In genomic region chr1:25057212-25057611, GRCm38 (mm10) we compare ENCODE assay signal across 17 mouse cellular contexts.
DNase-seq lines count a peak whose midpoint lies in the region; ATAC-seq lines count a peak whose summit lies in the region.
"Had no signal": no experiment of that assay in that cellular context is flagged by ENCODE, and none has a peak within 500 bp of the region (broad histone marks: within the 10 kb centered on the region; RNA-seq: fewer than 3 reads in every experiment).

No protein-coding gene starts in this region.

- no peak overlapping the region for H3K4me3 ChIP-seq in forebrain, embryonic 16.5 days (replicated peaks; ENCODE audit: low read length)
- no peak overlapping the region for H3K4me3 ChIP-seq in forebrain, embryonic 11.5 days (ENCODE audit: low read depth, low read length)
- H3K4me3 ChIP-seq in midbrain, embryonic 11.5 days (ENCODE audit: low read depth, low read length): no peak overlapping the region
- no peak overlapping the region for H3K4me3 ChIP-seq in midbrain, embryonic 14.5 days (replicated peaks; ENCODE audit: low read depth, low read length)
- H3K4me3 ChIP-seq: heart, embryonic 10.5 days; hindbrain, embryonic 12.5 days; intestine, embryonic 15.5 days had no signal

- no peak overlapping the region for H3K4me2 ChIP-seq in forebrain, embryonic 16.5 days (ENCODE audit: low read length)
- H3K4me2 ChIP-seq in forebrain, embryonic 11.5 days (ENCODE audit: low read depth, low read length, severe bottlenecking): no peak overlapping the region
- H3K4me2 ChIP-seq in midbrain, embryonic 11.5 days: no peak overlapping the region
- no peak overlapping the region for H3K4me2 ChIP-seq in midbrain, embryonic 14.5 days (ENCODE audit: low read length)
- H3K4me2 ChIP-seq: hindbrain, embryonic 12.5 days; intestine, embryonic 15.5 days had no signal

- 0 out of 2 replicates have a peak, but pooled peaks have one; percentile 7 for ATAC-seq in cerebellum, adult (ENCODE audit: insufficient number of reproducible peaks, low FRiP score, low TSS enrichment)
- peak; percentile 72 for ATAC-seq in forebrain, embryonic 16.5 days
- no peak for ATAC-seq in forebrain, embryonic 11.5 days (replicated peaks; ENCODE audit: low FRiP score)
- no peak for ATAC-seq in midbrain, embryonic 11.5 days (ENCODE audit: low FRiP score)
- no peak for ATAC-seq in midbrain, embryonic 14.5 days (ENCODE audit: low FRiP score, low TSS enrichment)
- ATAC-seq: CD4-positive, CD25-positive, alpha-beta regulatory T cell, adult 4 months; intestine, embryonic 15.5 days had no signal

- no peak overlapping the region for H3K9ac ChIP-seq in forebrain, embryonic 16.5 days (replicated peaks; ENCODE audit: low read depth, low read length)
- H3K9ac ChIP-seq in forebrain, embryonic 11.5 days (ENCODE audit: low read length): no peak overlapping the region
- H3K9ac ChIP-seq in midbrain, embryonic 11.5 days (ENCODE audit: low read length): no peak overlapping the region
- no peak overlapping the region for H3K9ac ChIP-seq in midbrain, embryonic 14.5 days (replicated peaks; ENCODE audit: low read length)
- H3K9ac ChIP-seq: hindbrain, embryonic 12.5 days; intestine, embryonic 15.5 days had no signal

- H3K36me3 ChIP-seq in forebrain, embryonic 16.5 days (ENCODE audit: control insufficient read depth, insufficient read depth): no peaks in the 10 kb centered on the region
- no peaks in the 10 kb centered on the region for H3K36me3 ChIP-seq in forebrain, embryonic 11.5 days (ENCODE audit: control insufficient read depth, insufficient read depth, low read length)
- H3K36me3 ChIP-seq in midbrain, embryonic 11.5 days (ENCODE audit: control insufficient read depth, insufficient read depth, low read length): no peaks in the 10 kb centered on the region
- H3K36me3 ChIP-seq in midbrain, embryonic 14.5 days (ENCODE audit: control insufficient read depth, insufficient read depth, low read length): no peaks in the 10 kb centered on the region
- H3K36me3 ChIP-seq: G1E; heart, embryonic 10.5 days; hindbrain, embryonic 12.5 days; intestine, embryonic 15.5 days had no signal

- DNase-seq in cerebellum, postnatal 14 days: no peak
- no peak for DNase-seq in forebrain, embryonic 11.5 days (ENCODE audit: low spot score)
- peak; percentile 53 for DNase-seq in midbrain, embryonic 11.5 days (ENCODE audit: low spot score, missing footprints)
- DNase-seq in midbrain, embryonic 14.5 days: no peak
- no peak for DNase-seq in ovary, postnatal 10 days (ENCODE audit: low spot score)
- DNase-seq: adrenal gland, adult 8-10 months; adrenal gland, postnatal 36 days; B cell, adult 2 months; gastrocnemius, postnatal 10 days; kidney, adult 18-20 months had no signal

- peaks cover 6% of the 10 kb centered on the region for H3K4me1 ChIP-seq in forebrain, embryonic 16.5 days (replicated peaks; ENCODE audit: control insufficient read depth, insufficient read depth, low read length)
- H3K4me1 ChIP-seq in forebrain, embryonic 11.5 days (replicated peaks; ENCODE audit: control insufficient read depth, insufficient read depth, low read length): no peaks in the 10 kb centered on the region
- no peaks in the 10 kb centered on the region for H3K4me1 ChIP-seq in midbrain, embryonic 11.5 days (ENCODE audit: control insufficient read depth, insufficient read depth, low read length)
- no peaks in the 10 kb centered on the region for H3K4me1 ChIP-seq in midbrain, embryonic 14.5 days (ENCODE audit: control insufficient read depth, insufficient read depth, low read length)
- H3K4me1 ChIP-seq: heart, embryonic 10.5 days; hindbrain, embryonic 12.5 days; intestine, embryonic 15.5 days had no signal

- 68% methylated on average over 6 of the region's 6 CpGs for WGBS in forebrain, embryonic 16.5 days
- 87% methylated on average over 6 of the region's 6 CpGs for WGBS in forebrain, embryonic 11.5 days
- 88% methylated on average over 6 of the region's 6 CpGs for WGBS in midbrain, embryonic 11.5 days
- 90% methylated on average over 6 of the region's 6 CpGs for WGBS in midbrain, embryonic 14.5 days

- H3K27ac ChIP-seq in forebrain, embryonic 16.5 days (ENCODE audit: low read length): no peak overlapping the region; the same call in 1 of the 2 replicates
- H3K27ac ChIP-seq in forebrain, embryonic 11.5 days (ENCODE audit: low read depth, low read length): no peak overlapping the region
- no peak overlapping the region for H3K27ac ChIP-seq in midbrain, embryonic 11.5 days (ENCODE audit: low read depth, low read length)
- no peak overlapping the region for H3K27ac ChIP-seq in midbrain, embryonic 14.5 days (replicated peaks; ENCODE audit: low read depth, low read length)
- H3K27ac ChIP-seq: heart, embryonic 10.5 days; hindbrain, embryonic 12.5 days; intestine, embryonic 15.5 days had no signal

- no peaks in the 10 kb centered on the region for H3K27me3 ChIP-seq in forebrain, embryonic 16.5 days (replicated peaks; ENCODE audit: control insufficient read depth, insufficient read depth, low read length)
- H3K27me3 ChIP-seq in forebrain, embryonic 11.5 days (ENCODE audit: control insufficient read depth, insufficient read depth, low read length): no peaks in the 10 kb centered on the region
- H3K27me3 ChIP-seq in midbrain, embryonic 11.5 days (ENCODE audit: control insufficient read depth, insufficient read depth, low read length): no peaks in the 10 kb centered on the region
- no peaks in the 10 kb centered on the region for H3K27me3 ChIP-seq in midbrain, embryonic 14.5 days (ENCODE audit: control insufficient read depth, insufficient read depth, low read length)
- H3K27me3 ChIP-seq: hindbrain, embryonic 12.5 days; intestine, embryonic 15.5 days had no signal

- no peaks in the 10 kb centered on the region for H3K9me3 ChIP-seq in forebrain, embryonic 16.5 days (ENCODE audit: control insufficient read depth, low read length)
- H3K9me3 ChIP-seq in forebrain, embryonic 11.5 days (ENCODE audit: control insufficient read depth, low read length): no peaks in the 10 kb centered on the region
- no peaks in the 10 kb centered on the region for H3K9me3 ChIP-seq in midbrain, embryonic 11.5 days (ENCODE audit: control insufficient read depth, low read length)
- H3K9me3 ChIP-seq in midbrain, embryonic 14.5 days (ENCODE audit: control insufficient read depth, low read length): no peaks in the 10 kb centered on the region
- H3K9me3 ChIP-seq: heart, embryonic 10.5 days; hindbrain, embryonic 12.5 days; intestine, embryonic 15.5 days had no signal

Comparison
In these comparisons a context has a peak if more than half of its experiments do, and no peak if none do; other contexts are left out.
1. ATAC-seq: peak in cerebellum, adult (single experiment) and forebrain, embryonic 16.5 days (single experiment); none in forebrain, embryonic 11.5 days (single experiment), midbrain, embryonic 11.5 days (single experiment) and midbrain, embryonic 14.5 days (single experiment).